Mouse (Mus musculus): ENCODE measurements at regions not wholly inside any gene's neighbourhood (a gene's known extent, or its start where the extent isn't known, plus 50 kb on each side); places are given as distances from the start of the nearest gene placed in this dataset.

DNA sequence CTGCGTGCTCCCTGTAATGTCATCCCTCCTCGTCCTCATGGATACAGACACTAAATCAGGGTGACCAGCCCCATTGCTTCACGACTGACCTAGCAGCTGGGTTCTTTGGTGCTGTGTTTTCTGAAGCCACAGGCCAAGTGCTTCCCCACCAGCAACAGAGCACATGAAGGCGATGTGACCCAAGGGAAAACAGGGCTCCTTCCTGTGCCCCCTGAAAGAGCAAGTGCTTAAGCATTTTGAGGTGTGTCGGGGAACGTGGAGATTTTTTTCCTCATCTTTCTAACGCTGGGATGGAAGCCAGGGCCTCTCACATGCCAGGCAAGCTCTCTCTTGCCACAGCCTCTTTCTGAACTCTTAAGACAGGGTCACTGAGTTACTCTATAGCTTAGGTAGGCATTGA is 87.3 kb upstream of the Zfp618 start:
- no peak for DNase-seq (ENCODE audit: low spot score)
- intact Hi-C loops (cut with DNase I), result no loop called here

DNA sequence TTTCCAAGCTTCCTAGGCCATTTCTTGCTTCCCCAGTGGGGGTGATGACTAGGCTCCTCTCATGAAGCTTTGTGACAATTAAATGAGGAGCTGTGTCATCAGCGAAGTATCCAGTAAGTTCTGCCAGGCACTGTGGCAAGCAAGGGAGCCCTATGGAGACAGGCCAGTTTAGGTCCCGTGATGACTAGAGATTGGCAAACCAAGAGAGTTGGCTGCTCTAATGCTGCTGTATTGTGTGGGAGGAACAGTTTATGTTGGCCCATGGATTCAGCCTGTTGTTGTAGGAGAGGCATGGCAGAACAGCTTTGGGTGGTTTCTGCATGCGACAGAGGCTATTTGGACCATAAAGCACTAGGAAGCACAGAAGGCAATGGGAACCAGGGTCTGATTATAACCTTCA is 86.4 kb upstream of the Zfp618 start:
- intact Hi-C loops (cut with DNase I), result no loop called here
- DNase-seq (ENCODE audit: low spot score), result peak; percentile 58

DNA sequence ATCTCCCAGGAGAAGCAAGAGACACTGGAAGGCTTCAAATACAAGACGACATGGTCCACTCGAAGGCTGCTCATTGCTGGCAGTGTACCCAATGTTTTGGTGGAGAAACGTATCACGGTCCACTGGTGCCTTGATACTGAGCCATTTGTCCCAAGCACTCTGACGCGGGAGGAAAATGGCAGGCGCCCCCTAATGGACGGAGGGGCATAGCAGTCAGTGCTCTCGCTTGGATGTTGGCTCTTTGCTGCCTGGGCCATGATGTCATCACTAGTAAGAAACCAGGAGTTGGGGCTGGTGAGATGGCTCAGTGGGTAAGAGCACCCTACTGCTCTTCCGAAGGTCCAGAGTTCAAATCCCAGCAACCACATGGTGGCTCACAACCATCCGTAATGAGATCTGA is 83.5 kb upstream of the Zfp618 start:
- intact Hi-C loops (cut with DNase I), result loop anchor here (2.0 kb wide), 1 partner anchor 101 kb away; no protein-coding TSS in a partner anchor
- no peak for DNase-seq (ENCODE audit: low spot score)

DNA sequence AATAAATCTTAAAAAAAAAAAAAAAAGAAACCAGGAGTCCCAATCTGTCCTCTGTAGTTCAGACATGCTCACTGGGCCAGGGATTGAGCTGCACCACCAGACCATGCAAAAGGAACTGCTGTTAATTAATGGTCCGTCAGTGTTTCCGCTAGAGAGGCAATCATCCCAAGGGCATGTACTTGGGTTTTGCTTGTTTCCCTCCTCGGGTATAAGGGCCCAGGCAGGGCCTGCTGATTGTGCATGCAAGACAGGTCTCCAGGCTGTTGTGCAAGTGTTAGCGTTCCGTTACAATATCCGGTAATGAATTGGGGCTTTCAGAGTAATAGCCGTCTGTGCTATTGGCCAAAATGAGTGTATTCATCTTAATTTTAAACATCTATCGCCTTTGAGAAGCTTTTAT is 83.1 kb upstream of the Zfp618 start:
- no peak for DNase-seq (ENCODE audit: low spot score)
- intact Hi-C loops (cut with DNase I), result loop anchor here (2.0 kb wide), 1 partner anchor 101 kb away; no protein-coding TSS in a partner anchor

DNA sequence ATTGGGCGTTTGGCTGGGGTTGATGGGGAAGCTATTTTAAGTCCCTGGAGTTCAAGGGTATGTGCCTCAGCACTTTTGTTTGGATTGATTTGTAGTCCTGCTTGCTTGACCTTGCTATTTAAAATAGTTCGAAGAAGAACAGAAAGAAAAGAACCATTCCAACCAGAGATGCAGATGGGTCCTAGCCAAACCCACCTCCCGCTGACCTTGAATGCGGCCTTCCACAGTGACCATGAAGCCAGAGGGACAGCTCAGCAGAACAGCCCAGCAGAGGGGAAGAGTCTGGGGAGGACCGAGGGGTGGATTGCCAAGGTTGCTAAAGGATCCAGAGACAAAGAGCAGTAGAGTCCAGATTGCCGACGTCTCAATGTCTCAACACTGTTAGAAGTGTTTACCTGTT is 76.6 kb upstream of the Zfp618 start:
- intact Hi-C loops (cut with DNase I), result loop anchor here (1.0 kb wide), 1 partner anchor 231 kb away; no protein-coding TSS in a partner anchor
- DNase-seq (ENCODE audit: low spot score), result no peak

DNA sequence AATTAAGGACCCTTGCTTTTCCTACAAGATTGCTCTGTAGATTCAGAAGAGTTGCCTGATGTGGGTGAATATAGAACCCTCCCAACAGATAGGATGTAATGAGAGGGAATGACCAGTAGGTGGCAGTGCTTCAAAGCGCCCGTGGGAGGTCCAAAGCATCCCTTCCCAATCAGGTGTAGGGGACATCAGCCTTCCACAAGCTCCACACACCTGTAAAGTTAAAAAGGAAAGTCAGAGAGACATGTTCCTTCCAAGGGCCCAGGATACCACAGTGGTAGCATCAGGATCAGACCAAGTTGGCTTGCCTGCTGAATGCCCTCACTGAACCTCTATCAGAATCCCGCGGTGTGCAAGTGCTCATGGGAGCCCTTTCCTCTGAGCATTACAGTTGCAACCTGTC is 75.7 kb upstream of the Zfp618 start:
- intact Hi-C loops (cut with DNase I), result loop anchor here (1.0 to 5.0 kb wide), 2 partner anchors 78 to 230 kb away; partner anchors contain the start of gene Zfp618
- no peak for DNase-seq (ENCODE audit: low spot score)

DNA sequence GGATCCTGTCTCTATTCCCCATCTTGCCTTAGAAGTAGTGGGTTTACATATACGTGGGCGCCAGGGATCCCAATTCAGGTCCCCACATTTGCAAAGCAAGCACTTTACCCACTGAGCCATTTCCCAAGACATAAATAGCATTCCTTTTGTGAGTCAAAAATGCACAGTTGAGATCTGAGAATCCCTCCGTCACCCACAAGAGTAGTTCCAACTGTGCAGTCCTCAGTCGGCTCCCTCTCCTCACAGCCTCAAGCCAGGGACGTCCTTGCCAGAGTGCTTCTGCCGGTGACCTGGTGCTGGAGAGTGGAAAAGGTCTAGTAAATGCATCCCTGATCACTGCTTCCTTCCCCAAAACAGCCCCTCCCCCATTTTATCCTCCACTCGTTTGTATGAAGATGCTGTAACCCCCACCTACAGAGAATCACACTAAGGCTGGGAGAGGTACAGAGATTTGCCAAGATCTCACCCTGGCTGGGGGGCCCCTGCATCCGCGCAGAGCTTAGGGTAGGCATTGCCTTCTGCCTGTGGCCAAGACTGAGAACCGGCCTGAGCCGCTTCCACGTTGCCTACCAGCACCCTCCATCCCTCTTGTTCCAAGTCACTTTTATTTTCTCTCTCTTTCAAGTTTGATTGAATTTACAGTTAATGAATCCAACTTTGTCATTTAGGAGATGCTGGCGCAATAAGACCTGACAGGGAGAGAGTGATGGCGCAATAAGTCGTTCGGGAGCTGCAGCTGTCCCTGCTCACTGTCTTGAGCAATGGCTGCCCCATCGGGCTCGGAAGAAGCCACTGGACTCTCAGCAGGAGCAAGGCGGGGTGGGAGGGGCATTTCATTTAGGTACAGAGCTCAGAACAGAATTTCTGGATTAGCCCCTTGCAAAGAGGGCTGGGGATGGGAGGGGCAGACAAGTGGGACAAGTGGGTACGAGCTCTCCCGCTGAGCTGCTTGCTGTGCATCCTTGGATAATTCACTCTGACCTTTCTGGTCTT is 74.5 kb upstream of the Zfp618 start:
- DNase-seq (ENCODE audit: low spot score), result no peak
- intact Hi-C loops (cut with DNase I), result loop anchor here (5.0 kb wide), 1 partner anchor 76 kb away; the partner anchor contains the start of gene Zfp618

DNA sequence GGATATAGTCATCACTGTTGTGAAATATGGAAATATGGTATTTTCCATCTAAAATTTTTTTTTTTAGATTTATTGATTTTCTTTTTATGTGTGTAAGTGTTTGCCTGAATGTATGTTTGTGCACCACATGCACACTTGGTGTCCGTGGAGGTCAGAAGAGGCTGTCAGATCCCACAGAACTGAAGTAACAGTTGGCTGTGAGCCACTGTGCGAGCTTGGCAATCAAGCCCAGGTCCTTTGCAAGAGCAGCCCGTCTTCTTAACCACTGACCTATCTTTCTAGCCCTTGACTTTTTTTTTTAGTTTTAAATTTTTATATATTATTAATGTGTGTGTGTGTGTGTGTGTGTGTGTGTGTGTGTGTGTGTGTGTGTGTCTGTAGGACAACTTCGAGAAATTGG is 52.5 kb upstream of the Zfp618 start:
- DNase-seq (ENCODE audit: low spot score), result no peak
- intact Hi-C loops (cut with DNase I), result no loop called here
